Mouse (Mus musculus): Measurements from ENCODE around the gene Rhox2a. TPM values are rescaled to one million over a fixed set of nuclear protein-coding genes. Genes with fewer than 3 reads are reported as not detected.
"Not testable (repeated sequence)": the region's sequence is repeated elsewhere in the genome, so short reads cannot be mapped to it uniquely, and the experiment has no call there.

Gene Rhox2a
- not detected in 2 replicates for polyA plus RNA-seq (2015; fragmentation: Nextera tagmentation; extraction: Ambion mirVana)

GRCm38 (mm10) chrX:37244676-37245075 is at the start of gene Rhox2a:
Gene Rhox2a, plus strand, starts transcription at chrX:37244976.
- not testable (repeated sequence) for ATAC-seq (ENCODE audit: insufficient number of reproducible peaks, insufficient read depth, low FRiP score, low TSS enrichment, low read depth)
- WGBS: 100% methylated on average over 2 of the region's 9 CpGs

GRCm38 (mm10) chrX:37198676-37199075 is 46.1 kb upstream of the Rhox2a start:
- Histone ChIP-seq H3K9ac (no peak overlapping the region), H3K4me1 (no peaks in the 10 kb centered on the region), H3K4me3 (no peak overlapping the region), H3K36me3 (no peaks in the 10 kb centered on the region), H3K4me2 (no peak overlapping the region), H3K27me3 (no peaks in the 10 kb centered on the region), H3K27ac (no peak overlapping the region), H3K9me3 (no peaks in the 10 kb centered on the region)
- ATAC-seq (ENCODE audit: insufficient number of reproducible peaks, insufficient read depth, low FRiP score, low TSS enrichment, low read depth): no peak
- 66% methylated on average over 8 of the region's 8 CpGs for WGBS

More at GRCm38 (mm10) chrX:37244676-37245075, at the start of gene Rhox2a:
- H3K4me1 ChIP-seq, H3K9ac ChIP-seq, H3K4me2 ChIP-seq, H3K27ac ChIP-seq, H3K9me3 ChIP-seq, H3K36me3 ChIP-seq, H3K4me3 ChIP-seq, H3K27me3 ChIP-seq: not testable (repeated sequence)

GRCm38 (mm10) chrX:37210941-37211340 is 33.8 kb upstream of the Rhox2a start, which contains the start of gene Gm9:
Gene Gm9, minus strand, starts transcription at chrX:37211041.
- H3K4me2 ChIP-seq: no peak within 1 kb of the TSS
- no peaks in the 10 kb centered on the region for H3K4me1 ChIP-seq
- H3K27ac ChIP-seq: no peak within 1 kb of the TSS
- H3K36me3 ChIP-seq: no peaks in the 10 kb centered on the region
- WGBS: 83% methylated on average over 10 of the region's 10 CpGs
- no peaks in the 10 kb centered on the region for H3K27me3 ChIP-seq
- H3K9me3 ChIP-seq: no peaks in the 10 kb centered on the region
- H3K4me3 ChIP-seq: no peak within 1 kb of the TSS
- H3K9ac ChIP-seq: no peak within 1 kb of the TSS
- no peak for ATAC-seq (ENCODE audit: insufficient number of reproducible peaks, insufficient read depth, low FRiP score, low TSS enrichment, low read depth)

GRCm38 (mm10) chrX:37222158-37222557 is 22.6 kb upstream of the Rhox2a start, which contains the start of gene Rhox1:
Gene Rhox1, minus strand, starts transcription at chrX:37222258.
- H3K27ac ChIP-seq; H3K36me3 ChIP-seq; H3K4me3 ChIP-seq; H3K9me3 ChIP-seq; H3K4me2 ChIP-seq; ATAC-seq (ENCODE audit: insufficient number of reproducible peaks, insufficient read depth, low FRiP score, low TSS enrichment, low read depth); H3K27me3 ChIP-seq; H3K9ac ChIP-seq; H3K4me1 ChIP-seq: not testable (repeated sequence)
- WGBS: 45% methylated on average over 1 of the region's 1 CpGs

- H3K36me3 ChIP-seq; H3K4me3 ChIP-seq; H3K27me3 ChIP-seq; H3K27ac ChIP-seq; H3K9me3 ChIP-seq; ATAC-seq (ENCODE audit: insufficient number of reproducible peaks, insufficient read depth, low FRiP score, low TSS enrichment, low read depth); H3K4me2 ChIP-seq; H3K9ac ChIP-seq; H3K4me1 ChIP-seq: not testable (repeated sequence)
- 82% methylated on average over 1 of the region's 3 CpGs for WGBS
Measured at GRCm38 (mm10) chrX:37249619-37250018, 4.8 kb downstream of the Rhox2a start, which contains the start of gene Rhox3a. Gene Rhox3a, plus strand, starts transcription at chrX:37249919.

- WGBS: 93% methylated on average over 11 of the region's 19 CpGs
- not testable (repeated sequence) for H3K4me3 ChIP-seq; H3K4me2 ChIP-seq; H3K27me3 ChIP-seq; H3K9me3 ChIP-seq; ATAC-seq (ENCODE audit: insufficient number of reproducible peaks, insufficient read depth, low FRiP score, low TSS enrichment, low read depth); H3K27ac ChIP-seq; H3K9ac ChIP-seq; H3K4me1 ChIP-seq; H3K36me3 ChIP-seq
Measured at GRCm38 (mm10) chrX:37265038-37265437, 20.3 kb downstream of the Rhox2a start, which contains the start of gene Rhox4a. Gene Rhox4a, plus strand, starts transcription at chrX:37265338.

Other genes starting within 250 kb of the Rhox2a start
- gene Sowahd, start 196.1 kb upstream of the Rhox2a start, polyA plus RNA-seq (2015; fragmentation: Nextera tagmentation; extraction: Ambion mirVana): not detected in 2 replicates
- gene Rpl39, start 159.6 kb upstream of the Rhox2a start, polyA plus RNA-seq (2015; fragmentation: Nextera tagmentation; extraction: Ambion mirVana): 601 and 648 TPM in 2 replicates
- 23.4 and 24.4 TPM in 2 replicates for gene Upf3b, start 134.7 kb upstream of the Rhox2a start, polyA plus RNA-seq (2015; fragmentation: Nextera tagmentation; extraction: Ambion mirVana)
- gene Nkap, start 118.2 kb upstream of the Rhox2a start, polyA plus RNA-seq (2015; fragmentation: Nextera tagmentation; extraction: Ambion mirVana): 16.7 and 17.4 TPM in 2 replicates
- gene Akap14, start 76.1 kb upstream of the Rhox2a start, polyA plus RNA-seq (2015; fragmentation: Nextera tagmentation; extraction: Ambion mirVana): not detected in 2 replicates
- 454 and 456 TPM in 2 replicates for gene Ndufa1, start 53.8 kb upstream of the Rhox2a start, polyA plus RNA-seq (2015; fragmentation: Nextera tagmentation; extraction: Ambion mirVana)
- 12.4 and 14.1 TPM in 2 replicates for gene Rnf113a1, start 53.7 kb upstream of the Rhox2a start, polyA plus RNA-seq (2015; fragmentation: Nextera tagmentation; extraction: Ambion mirVana)
- not detected in 2 replicates for gene Gm9, start 33.9 kb upstream of the Rhox2a start, polyA plus RNA-seq (2015; fragmentation: Nextera tagmentation; extraction: Ambion mirVana)
- not detected in 2 replicates for gene Rhox1, start 22.7 kb upstream of the Rhox2a start, polyA plus RNA-seq (2015; fragmentation: Nextera tagmentation; extraction: Ambion mirVana)
- gene Rhox3a, start 4.9 kb downstream of the Rhox2a start, polyA plus RNA-seq (2015; fragmentation: Nextera tagmentation; extraction: Ambion mirVana): not detected in 2 replicates
- gene Rhox4a, start 20.4 kb downstream of the Rhox2a start, polyA plus RNA-seq (2015; fragmentation: Nextera tagmentation; extraction: Ambion mirVana): 1.1 TPM in 1 of 2 replicates, not detected in the other
- not detected in 2 replicates for gene Rhox3a2, start 135.1 kb downstream of the Rhox2a start, polyA plus RNA-seq (2015; fragmentation: Nextera tagmentation; extraction: Ambion mirVana)
- 1.7 TPM in 1 of 2 replicates, not detected in the other for gene Rhox4a2, start 145.9 kb downstream of the Rhox2a start, polyA plus RNA-seq (2015; fragmentation: Nextera tagmentation; extraction: Ambion mirVana)
- gene Rhox2b, start 167.1 kb downstream of the Rhox2a start, polyA plus RNA-seq (2015; fragmentation: Nextera tagmentation; extraction: Ambion mirVana): not detected in 2 replicates
- gene Rhox4b, start 187.5 kb downstream of the Rhox2a start, polyA plus RNA-seq (2015; fragmentation: Nextera tagmentation; extraction: Ambion mirVana): 0.87 TPM in 1 of 2 replicates, not detected in the other
- gene Rhox2c, start 208.7 kb downstream of the Rhox2a start, polyA plus RNA-seq (2015; fragmentation: Nextera tagmentation; extraction: Ambion mirVana): 0.45 TPM in 1 of 2 replicates, not detected in the other
- gene Rhox3c, start 213.6 kb downstream of the Rhox2a start, polyA plus RNA-seq (2015; fragmentation: Nextera tagmentation; extraction: Ambion mirVana): not detected in 2 replicates
- gene Rhox4c, start 235.4 kb downstream of the Rhox2a start, polyA plus RNA-seq (2015; fragmentation: Nextera tagmentation; extraction: Ambion mirVana): not detected in 2 replicates
- not detected in 2 replicates for gene Rhox2d, start 248.5 kb downstream of the Rhox2a start, polyA plus RNA-seq (2015; fragmentation: Nextera tagmentation; extraction: Ambion mirVana)

Measured in embryonic facial prominence, embryonic 13.5 days (tissue).